Mouse (Mus musculus) midbrain, postnatal 0 days (tissue): ENCODE results near the gene Map7. TPM values are rescaled to one million over a fixed set of nuclear protein-coding genes. Genes with fewer than 3 reads are reported as not detected.

Source experiments
- ATAC-seq: fragments of 200-750 bp; cut with Nextera tagmentation; 2 replicates; pipeline ENCODE4 v1.8.0; 2017; ENCODE audit warnings: moderate number of reproducible peaks, mild to moderate bottlenecking, moderate TSS enrichment, moderate library complexity; ENCODE audit not compliant: low FRiP score
- DNase-seq: peaks from one replicate; pipeline ENCODE4 v3.0.0-alpha.2; 2015; ENCODE audit warnings: low spot score
- H3K27ac ChIP-seq: fragments of 300-500 bp; sonication (generic); 2 replicates; pipeline ENCODE4 v1.5.1; 2014; ENCODE audit warnings: low read depth, mild to moderate bottlenecking, low read length, mixed read lengths
- H3K27me3 ChIP-seq: fragments of 300-500 bp; sonication (generic); 2 replicates; pipeline ENCODE4 v1.6.1; 2014; ENCODE audit warnings: low read length, control low read depth, mixed read lengths; ENCODE audit not compliant: insufficient read depth
- H3K36me3 ChIP-seq: fragments of 300-500 bp; sonication (generic); 2 replicates; pipeline ENCODE4 v1.6.1; 2014; ENCODE audit warnings: low read length, control low read depth, mixed read lengths; ENCODE audit not compliant: insufficient read depth
- H3K4me1 ChIP-seq: fragments of 300-500 bp; sonication (generic); 2 replicates; pipeline ENCODE4 v1.6.1; 2014; ENCODE audit warnings: mild to moderate bottlenecking, control low read depth, antibody characterized with exemption, low read length, mixed read lengths; ENCODE audit not compliant: insufficient read depth
- H3K4me2 ChIP-seq: fragments of 300-500 bp; sonication (generic); 2 replicates; pipeline ENCODE4 v1.6.1; 2014; ENCODE audit warnings: low read depth, mild to moderate bottlenecking, low read length, mixed read lengths; ENCODE audit not compliant: poor library complexity, severe bottlenecking
- H3K4me3 ChIP-seq: fragments of 300-500 bp; sonication (generic); 2 replicates; pipeline ENCODE4 v1.5.1; 2014; ENCODE audit warnings: low read depth, mild to moderate bottlenecking, low read length, moderate library complexity
- H3K9ac ChIP-seq: fragments of 300-500 bp; sonication (generic); replicated peaks from 2 replicates; pipeline ENCODE4 v1.6.1; 2014; ENCODE audit warnings: mild to moderate bottlenecking, low read length, moderate library complexity, mixed read lengths; ENCODE audit not compliant: poor library complexity, severe bottlenecking
- H3K9me3 ChIP-seq: fragments of 300-500 bp; sonication (generic); 2 replicates; pipeline ENCODE4 v1.6.1; 2016; ENCODE audit warnings: low read length, control low read depth
- CTCF ChIP-seq: IDR thresholded peaks from 2 replicates; pipeline ENCODE4 v1.5.1; 2016; ENCODE audit warnings: antibody characterized with exemption, mild to moderate bottlenecking
- WGBS: fragments of 180-500 bp; shearing (Covaris S2); extraction: QIAGEN DNeasy Blood & Tissue Kit; methylation state at CpG from one replicate; pipeline ENCODE4 v1.1.7; 2014; 5-methylcytosine and 5-hydroxymethylcytosine counted together
- polyA plus RNA-seq: library from polyadenylated mRNA; unstranded; fragments of >200 nt; fragmentation: Nextera tagmentation; extraction: Ambion mirVana; gene quantifications from 2 replicates; pipeline ENCODE4 v1.2.1, GENCODE M21; 2015
- total RNA-seq: library from RNA; depleted of rRNA; stranded (reverse); fragments of >200 nt; gene quantifications from 2 replicates; pipeline ENCODE4 v1.2.3, GENCODE M21; 2014

Gene Map7
- total and polyA plus RNA-seq, 2 experiments from 2014 or later = 8.3 to 8.7 TPM

GRCm38 (mm10) chr10:20235656-20236055 is 87.4 kb downstream of the Map7 start:
- Histone ChIP-seq H3K36me3 (no peaks in the 10 kb centered on the region), H3K4me1 (no peaks in the 10 kb centered on the region), H3K4me2 (no peak overlapping the region), H3K27me3 (no peaks in the 10 kb centered on the region), H3K4me3 (no peak overlapping the region), H3K9me3 (no peaks in the 10 kb centered on the region), H3K9ac (no peak overlapping the region), H3K27ac (no peak overlapping the region)
- TF ChIP-seq CTCF = no peak
- 90% methylated on average over 3 of the region's 3 CpGs for WGBS
- DNase-seq = no peak
- no peak for ATAC-seq

- no peak for ATAC-seq
- no peaks in the 10 kb centered on the region for H3K27me3 ChIP-seq
- WGBS = 83% methylated on average over 6 of the region's 6 CpGs
- H3K27ac ChIP-seq = no peak overlapping the region
- TF ChIP-seq CTCF = no peak
- no peak overlapping the region for H3K4me3 ChIP-seq
- H3K4me1 ChIP-seq = no peaks in the 10 kb centered on the region
- H3K4me2 ChIP-seq = no peak overlapping the region
- no peaks in the 10 kb centered on the region for H3K36me3 ChIP-seq
- H3K9ac ChIP-seq = no peak overlapping the region
- H3K9me3 ChIP-seq = no peaks in the 10 kb centered on the region
- DNase-seq = no peak
These were observed 88.0 kb downstream of the Map7 start for GRCm38 (mm10) chr10:20236241-20236640.

- Histone ChIP-seq H3K4me1 (no peaks in the 10 kb centered on the region), H3K27me3 (no peaks in the 10 kb centered on the region), H3K9ac (no peak overlapping the region), H3K27ac (no peak overlapping the region), H3K4me3 (no peak overlapping the region), H3K9me3 (no peaks in the 10 kb centered on the region), H3K36me3 (no peaks in the 10 kb centered on the region), H3K4me2 (no peak overlapping the region)
- no peak for TF ChIP-seq CTCF
- no peak for DNase-seq
- no peak for ATAC-seq
- WGBS = 79% methylated on average over 5 of the region's 5 CpGs
These were observed 90.0 kb downstream of the Map7 start for GRCm38 (mm10) chr10:20238281-20238680.

- no peak for TF ChIP-seq CTCF
- no peak for ATAC-seq
- no peaks in the 10 kb centered on the region for H3K4me1 ChIP-seq
These were observed 92.6 kb downstream of the Map7 start for GRCm38 (mm10) chr10:20240858-20241257.

GRCm38 (mm10) chr10:20243321-20243720 is 95.0 kb downstream of the Map7 start:
- Histone ChIP-seq H3K4me3 (no peak overlapping the region), H3K27me3 (no peaks in the 10 kb centered on the region), H3K36me3 (no peaks in the 10 kb centered on the region), H3K4me1 (no peaks in the 10 kb centered on the region), H3K4me2 (no peak overlapping the region), H3K27ac (no peak overlapping the region), H3K9me3 (no peaks in the 10 kb centered on the region), H3K9ac (no peak overlapping the region)
- ATAC-seq = no peak
- DNase-seq = no peak
- WGBS = 88% methylated on average over 7 of the region's 7 CpGs
- no peak for TF ChIP-seq CTCF

More at GRCm38 (mm10) chr10:20240858-20241257, 92.6 kb downstream of the Map7 start:
- Histone ChIP-seq H3K9ac (no peak overlapping the region), H3K4me3 (no peak overlapping the region), H3K4me2 (no peak overlapping the region), H3K9me3 (no peaks in the 10 kb centered on the region), H3K27me3 (no peaks in the 10 kb centered on the region), H3K36me3 (no peaks in the 10 kb centered on the region), H3K27ac (no peak overlapping the region)
- DNase-seq = no peak
- WGBS = 91% methylated on average over 6 of the region's 6 CpGs

- Histone ChIP-seq H3K36me3 (no peaks in the 10 kb centered on the region), H3K4me2 (no peak overlapping the region), H3K4me3 (no peak overlapping the region), H3K4me1 (no peaks in the 10 kb centered on the region), H3K27me3 (no peaks in the 10 kb centered on the region), H3K27ac (no peak overlapping the region), H3K9ac (no peak overlapping the region), H3K9me3 (no peaks in the 10 kb centered on the region)
- ATAC-seq = no peak
- 88% methylated on average over 11 of the region's 11 CpGs for WGBS
- no peak for TF ChIP-seq CTCF
- no peak for DNase-seq
These were observed 96.8 kb downstream of the Map7 start for GRCm38 (mm10) chr10:20245082-20245481.
